Mouse (Mus musculus) lung, postnatal 0 days (tissue): ENCODE measurements around the gene Hecw1.

Source experiments
- CTCF ChIP-seq: IDR thresholded peaks from 2 replicates; pipeline ENCODE4 v1.5.1; 2016; ENCODE audit warnings: antibody characterized with exemption, mild to moderate bottlenecking
- EP300 ChIP-seq: IDR thresholded peaks from 2 replicates; pipeline ENCODE4 v1.6.1; 2016; ENCODE audit warnings: antibody characterized with exemption, mild to moderate bottlenecking, control low read depth

- TF ChIP-seq CTCF (no peak), EP300 (no peak)
These were observed 218.9 kb downstream of the Hecw1 start for GRCm38 (mm10) chr13:14304103-14304502.
